Mouse (Mus musculus): ENCODE results near the gene Ttc25.

GRCm38 (mm10) chr11:100561748-100562147, 16.3 kb downstream of the Ttc25 start:
- TF ChIP-seq POLR2A (IDR thresholded peaks at IDR 0.05; ENCODE audit: borderline replicate concordance, insufficient read depth, low read length), result no peak
- no peak for TF ChIP-seq CTCF (IDR thresholded peaks at IDR 0.05; ENCODE audit: borderline replicate concordance, insufficient read depth, low read depth, low read length)
